Mouse (Mus musculus) hindbrain, embryonic 14.5 days (tissue): ENCODE measurements around the gene Syna. TPM values are rescaled to one million over a fixed set of nuclear protein-coding genes. Genes with fewer than 3 reads are reported as not detected.

ENCODE experiments used
- ATAC-seq: fragments of 200-750 bp; cut with Nextera tagmentation; 2 replicates; pipeline ENCODE4 v1.8.0; 2017; ENCODE audit warnings: moderate number of reproducible peaks, mild to moderate bottlenecking, moderate TSS enrichment, moderate library complexity; ENCODE audit not compliant: low FRiP score
- DNase-seq: peaks from one replicate; pipeline ENCODE4 v3.0.0-alpha.2; 2015; ENCODE audit warnings: low spot score
- H3K27ac ChIP-seq: fragments of 300-500 bp; sonication (generic); 2 replicates; pipeline ENCODE4 v1.5.1; 2014; ENCODE audit warnings: mild to moderate bottlenecking, moderate library complexity
- H3K27me3 ChIP-seq: fragments of 300-500 bp; sonication (generic); 2 replicates; pipeline ENCODE4 v1.6.1; 2014; ENCODE audit warnings: mild to moderate bottlenecking, low read length, mixed read lengths; ENCODE audit not compliant: control insufficient read depth, insufficient read depth
- H3K36me3 ChIP-seq: fragments of 300-500 bp; sonication (generic); replicated peaks from 2 replicates; pipeline ENCODE4 v1.6.1; 2014; ENCODE audit not compliant: control insufficient read depth, insufficient read depth
- H3K4me1 ChIP-seq: fragments of 300-500 bp; sonication (generic); replicated peaks from 2 replicates; pipeline ENCODE4 v1.6.1; 2014; ENCODE audit warnings: antibody characterized with exemption, low read length, mixed read lengths; ENCODE audit not compliant: control insufficient read depth, insufficient read depth
- H3K4me2 ChIP-seq: fragments of 300-500 bp; sonication (generic); replicated peaks from 2 replicates; pipeline ENCODE4 v1.6.1; 2014; ENCODE audit warnings: mild to moderate bottlenecking, moderate library complexity
- H3K4me3 ChIP-seq: fragments of 300-500 bp; sonication (generic); replicated peaks from 2 replicates; pipeline ENCODE4 v1.5.1; 2014; ENCODE audit warnings: mild to moderate bottlenecking, low read length
- H3K9ac ChIP-seq: fragments of 300-500 bp; sonication (generic); 2 replicates; pipeline ENCODE4 v1.6.1; 2014
- H3K9me3 ChIP-seq: fragments of 300-500 bp; sonication (generic); 2 replicates; pipeline ENCODE4 v1.6.1; 2016; ENCODE audit warnings: low read length; ENCODE audit not compliant: control insufficient read depth
- WGBS: fragments of 180-500 bp; shearing (Covaris S2); extraction: QIAGEN DNeasy Blood & Tissue Kit; methylation state at CpG from one replicate; pipeline ENCODE4 v1.1.7; 2014; 5-methylcytosine and 5-hydroxymethylcytosine counted together
- polyA plus RNA-seq: library from polyadenylated mRNA; unstranded; fragments of >200 nt; fragmentation: Nextera tagmentation; extraction: Ambion mirVana; gene quantifications from 2 replicates; pipeline ENCODE4 v1.2.1, GENCODE M21; 2014

The Syna gene
- polyA plus RNA-seq, 1 experiment from 2014 or later = 0.25 TPM

GRCm38 (mm10) chr5:134553951-134554546 lies 5.9 kb downstream of the Syna start:
- Histone ChIP-seq H3K36me3 (no peaks in the 10 kb centered on the region), H3K27me3 (no peaks in the 10 kb centered on the region), H3K4me3 (no peak overlapping the region), H3K4me2 (no peak overlapping the region), H3K4me1 (peaks cover 32% of the 10 kb centered on the region), H3K9me3 (no peaks in the 10 kb centered on the region), H3K27ac (no peak overlapping the region), H3K9ac (no peak overlapping the region)
- ATAC-seq = no peak
- no peak for DNase-seq
- 93% methylated on average over 5 of the region's 5 CpGs for WGBS

- WGBS = under 1% methylated on average over 61 of the region's 61 CpGs
- Histone ChIP-seq H3K36me3 (0 out of 2 replicates have a peak, but pooled peaks cover 6% of the 10 kb centered on the region), H3K4me2 (peak within 1 kb of the TSS; percentile 88), H3K27ac (peak within 1 kb of the TSS; percentile 99), H3K4me3 (peak within 1 kb of the TSS; percentile 99), H3K9ac (peak within 1 kb of the TSS; percentile 99), H3K27me3 (no peaks in the 10 kb centered on the region), H3K9me3 (no peaks in the 10 kb centered on the region), H3K4me1 (peaks cover 49% of the 10 kb centered on the region)
- peak; percentile 97 for DNase-seq
- ATAC-seq = peak; percentile 93
Measured at GRCm38 (mm10) chr5:134552110-134552972, 7.6 kb downstream of the Syna start, which contains the start of gene Clip2. Gene Clip2, minus strand, starts transcription at chr5:134552434.

GRCm38 (mm10) chr5:134551233-134552109 lies 8.5 kb downstream of the Syna start:
- under 1% methylated on average over 51 of the region's 52 CpGs for WGBS
- ATAC-seq = peak; percentile 34
- H3K4me3 ChIP-seq = peak overlapping the region; percentile 99

GRCm38 (mm10) chr5:134550836-134551232 lies 9.1 kb downstream of the Syna start:
- Histone ChIP-seq H3K27me3 (no peaks in the 10 kb centered on the region), H3K36me3 (0 out of 2 replicates have a peak, but pooled peaks cover 6% of the 10 kb centered on the region), H3K9me3 (no peaks in the 10 kb centered on the region), H3K4me3 (peak overlapping the region; percentile 99), H3K4me2 (peak overlapping the region; percentile 88), H3K9ac (peak overlapping the region; percentile 99), H3K27ac (peak overlapping the region; percentile 99), H3K4me1 (peaks cover 56% of the 10 kb centered on the region)
- DNase-seq (no peak), ATAC-seq (no peak)
- 7% methylated on average over 6 of the region's 6 CpGs for WGBS

More at GRCm38 (mm10) chr5:134551233-134552109, 8.5 kb downstream of the Syna start:
- Histone ChIP-seq H3K27ac (peak overlapping the region; percentile 99), H3K36me3 (0 out of 2 replicates have a peak, but pooled peaks cover 6% of the 10 kb centered on the region), H3K4me1 (peaks cover 55% of the 10 kb centered on the region), H3K9me3 (no peaks in the 10 kb centered on the region), H3K9ac (peak overlapping the region; percentile 99), H3K4me2 (peak overlapping the region; percentile 88), H3K27me3 (no peaks in the 10 kb centered on the region)
- peak; percentile 53 for DNase-seq

- DNase-seq = no peak
- no peak for ATAC-seq
- Histone ChIP-seq H3K9me3 (no peaks in the 10 kb centered on the region), H3K27ac (no peak overlapping the region), H3K27me3 (no peaks in the 10 kb centered on the region), H3K9ac (peak overlapping the region; percentile 3; the same call in 1 of the 2 replicates), H3K4me3 (peak overlapping the region; percentile 12; the same call in 1 of the 2 replicates), H3K36me3 (0 out of 2 replicates have a peak, but pooled peaks cover 6% of the 10 kb centered on the region), H3K4me1 (peaks cover 56% of the 10 kb centered on the region), H3K4me2 (peak overlapping the region; percentile 88)
- WGBS = 100% methylated on average over 2 of the region's 3 CpGs
Measured at GRCm38 (mm10) chr5:134549640-134550168, 10.3 kb downstream of the Syna start.

- 51% methylated on average over 5 of the region's 5 CpGs for WGBS
- DNase-seq = no peak
- no peak overlapping the region for H3K27ac ChIP-seq
- no peak for ATAC-seq
- H3K36me3 ChIP-seq = peaks cover 10% of the 10 kb centered on the region; the same call in 1 of the 2 replicates
- no peaks in the 10 kb centered on the region for H3K27me3 ChIP-seq
- H3K9me3 ChIP-seq = no peaks in the 10 kb centered on the region
- no peak overlapping the region for H3K9ac ChIP-seq
- peaks cover 57% of the 10 kb centered on the region for H3K4me1 ChIP-seq
- H3K4me3 ChIP-seq = no peak overlapping the region
- H3K4me2 ChIP-seq = peak overlapping the region; percentile 88; the same call in 1 of the 2 replicates
Measured at GRCm38 (mm10) chr5:134548306-134548705, 11.7 kb downstream of the Syna start.

- H3K27me3 ChIP-seq = no peaks in the 10 kb centered on the region
- peaks cover 10% of the 10 kb centered on the region; the same call in 1 of the 2 replicates for H3K36me3 ChIP-seq
- H3K4me3 ChIP-seq = no peak overlapping the region
- no peak for ATAC-seq
- WGBS = 77% methylated on average over 7 of the region's 7 CpGs
- no peaks in the 10 kb centered on the region for H3K9me3 ChIP-seq
- DNase-seq = no peak
- peaks cover 57% of the 10 kb centered on the region for H3K4me1 ChIP-seq
- H3K27ac ChIP-seq = no peak overlapping the region
- no peak overlapping the region for H3K9ac ChIP-seq
- no peak overlapping the region for H3K4me2 ChIP-seq
Measured at GRCm38 (mm10) chr5:134546790-134547189, 13.2 kb downstream of the Syna start.

GRCm38 (mm10) chr5:134545242-134545629 lies 14.7 kb downstream of the Syna start:
- Histone ChIP-seq H3K27me3 (no peaks in the 10 kb centered on the region), H3K4me1 (peaks cover 53% of the 10 kb centered on the region)
- no peak for ATAC-seq

More at GRCm38 (mm10) chr5:134545242-134545629, 14.7 kb downstream of the Syna start:
- H3K27ac ChIP-seq = no peak overlapping the region
- H3K9ac ChIP-seq = no peak overlapping the region
- WGBS = 65% methylated on average over 3 of the region's 3 CpGs
- no peak for DNase-seq
- H3K9me3 ChIP-seq = no peaks in the 10 kb centered on the region
- peaks cover 10% of the 10 kb centered on the region; the same call in 1 of the 2 replicates for H3K36me3 ChIP-seq
- no peak overlapping the region for H3K4me3 ChIP-seq
- H3K4me2 ChIP-seq = no peak overlapping the region
